Mouse (Mus musculus) bone marrow, adult 2 months (tissue): ENCODE measurements at regions not wholly inside any gene's neighbourhood (a gene's known extent, or its start where the extent isn't known, plus 50 kb on each side); places are given as distances from the start of the nearest gene placed in this dataset.

Experiments
- H3K27ac ChIP-seq: fragments of 200-500 bp; 2 replicates; pipeline ENCODE4 v1.5.1; 2012; ENCODE audit warnings: low read depth, mild to moderate bottlenecking, control low read depth, inconsistent platforms, low read length; ENCODE audit not compliant: control insufficient read depth, poor library complexity, insufficient read depth
- H3K4me1 ChIP-seq: fragments of 200-500 bp; 2 replicates; pipeline ENCODE4 v1.6.1; 2011; ENCODE audit warnings: low read length; ENCODE audit not compliant: control insufficient read depth, insufficient read depth
- H3K4me3 ChIP-seq: fragments of 200-500 bp; replicated peaks from 2 replicates; pipeline ENCODE3; 2011; ENCODE audit warnings: mild to moderate bottlenecking, low read depth, low read length, control low read depth; ENCODE audit not compliant: control insufficient read depth
- CTCF ChIP-seq: fragments of 200-500 bp; IDR thresholded peaks from 2 replicates; pipeline ENCODE4 v1.5.1; 2011; ENCODE audit warnings: low read length, control low read depth; ENCODE audit not compliant: control insufficient read depth, insufficient read depth
- POLR2A ChIP-seq: fragments of 200-500 bp; IDR thresholded peaks from 2 replicates; pipeline ENCODE4 v1.6.1; 2011; ENCODE audit warnings: low read depth, mild to moderate bottlenecking, control low read depth, low read length, borderline replicate concordance; ENCODE audit not compliant: control insufficient read depth
- WGBS: fragments of 180-500 bp; shearing (Covaris S2); methylation state at CpG from one replicate; pipeline ENCODE4 v1.1.7; 2018; 5-methylcytosine and 5-hydroxymethylcytosine counted together

GRCm38 (mm10) chr13:39092058-39092457, 131.4 kb upstream of the Slc35b3 start:
- Histone ChIP-seq H3K27ac (no peak overlapping the region), H3K4me1 (no peaks in the 10 kb centered on the region), H3K4me3 (no peak overlapping the region)
- 78% methylated on average over 2 of the region's 2 CpGs for WGBS
- no peak for TF ChIP-seq POLR2A
- no peak for TF ChIP-seq CTCF

GRCm38 (mm10) chr13:39084544-39084943, 123.9 kb upstream of the Slc35b3 start:
- TF ChIP-seq POLR2A, result no peak
- no peak for TF ChIP-seq CTCF
- Histone ChIP-seq H3K4me1 (no peaks in the 10 kb centered on the region), H3K4me3 (no peak overlapping the region), H3K27ac (no peak overlapping the region)
- WGBS, result 69% methylated on average over 5 of the region's 5 CpGs

GRCm38 (mm10) chr13:39074211-39074610, 113.5 kb upstream of the Slc35b3 start:
- H3K4me3 ChIP-seq, result no peak overlapping the region
- TF ChIP-seq POLR2A, result no peak
- no peak for TF ChIP-seq CTCF
- WGBS, result 87% methylated on average over 2 of the region's 2 CpGs
- no peaks in the 10 kb centered on the region for H3K4me1 ChIP-seq
- no peak overlapping the region for H3K27ac ChIP-seq

GRCm38 (mm10) chr13:39032263-39032662, 71.6 kb upstream of the Slc35b3 start:
- WGBS, result 82% methylated on average over 3 of the region's 3 CpGs
- no peak overlapping the region for H3K4me3 ChIP-seq

GRCm38 (mm10) chr13:39020168-39020567, 59.5 kb upstream of the Slc35b3 start:
- no peak overlapping the region for H3K27ac ChIP-seq
- no peak overlapping the region for H3K4me3 ChIP-seq
- 80% methylated on average over 13 of the region's 13 CpGs for WGBS
- TF ChIP-seq POLR2A, result no peak
- no peak for TF ChIP-seq CTCF
- no peaks in the 10 kb centered on the region for H3K4me1 ChIP-seq

More at GRCm38 (mm10) chr13:39032263-39032662, 71.6 kb upstream of the Slc35b3 start:
- TF ChIP-seq POLR2A (no peak), CTCF (no peak)
- H3K4me1 ChIP-seq, result no peaks in the 10 kb centered on the region
- H3K27ac ChIP-seq, result no peak overlapping the region

GRCm38 (mm10) chr13:39011696-39012095, 51.0 kb upstream of the Slc35b3 start:
- peak; percentile 70 for TF ChIP-seq CTCF
- no peak for TF ChIP-seq POLR2A
- no peak overlapping the region for H3K27ac ChIP-seq
- 13% methylated on average over 8 of the region's 8 CpGs for WGBS
- H3K4me1 ChIP-seq, result no peaks in the 10 kb centered on the region
- H3K4me3 ChIP-seq, result no peak overlapping the region
